In the genomic region with DNA sequence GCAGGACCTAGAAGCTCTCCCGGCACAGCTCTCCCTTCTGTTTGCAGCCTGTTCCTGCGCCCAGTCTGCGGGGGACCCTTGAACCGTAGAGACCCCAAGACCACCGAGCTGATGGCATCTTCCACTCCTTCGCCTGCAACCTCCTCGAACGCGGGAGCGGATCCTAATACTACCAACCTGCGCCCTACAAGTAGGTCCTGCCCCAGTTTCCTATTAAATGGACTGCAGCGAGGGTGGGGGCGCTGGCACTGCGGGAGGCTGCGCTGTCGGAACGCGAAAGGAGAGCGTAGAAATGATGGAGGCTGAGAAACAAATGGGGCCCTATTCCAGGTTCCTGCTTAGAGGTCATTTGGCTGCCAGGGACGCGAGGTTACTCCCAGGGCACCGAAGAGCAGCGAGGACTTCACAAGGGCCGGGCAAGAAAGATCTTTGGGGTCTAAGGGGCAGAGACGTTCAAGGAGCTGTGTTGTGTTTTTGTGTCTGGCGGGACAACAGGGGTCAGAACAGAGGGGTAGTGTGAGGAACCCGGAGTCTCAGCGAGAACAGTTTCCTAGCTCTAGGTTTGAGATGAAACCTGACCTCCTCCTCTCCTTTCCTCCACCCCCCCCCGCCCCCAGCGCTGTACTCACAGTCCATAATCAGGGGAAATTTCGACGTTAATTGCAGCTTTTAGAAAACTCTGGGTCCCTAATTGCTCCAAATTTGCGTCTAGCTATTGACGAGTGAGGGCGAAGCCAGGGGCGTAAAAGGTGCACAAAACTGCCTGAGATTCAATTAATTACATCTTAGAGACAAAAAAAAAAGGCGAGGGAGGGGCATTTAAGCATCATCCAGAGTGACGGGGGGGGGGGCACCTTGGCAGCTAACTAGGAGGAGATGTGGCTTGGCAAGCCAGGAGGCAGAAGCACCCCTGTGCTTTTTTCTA, we compare ENCODE assay signal across 8 mouse cellular contexts. TPM values are rescaled to one million over a fixed set of nuclear protein-coding genes. Genes with fewer than 3 reads are reported as not detected.
DNase-seq lines count a peak whose midpoint lies in the region; ATAC-seq lines count a peak whose summit lies in the region.

No protein-coding gene starts in this region.

- no peak for DNase-seq in heart, embryonic 10.5 days (ENCODE audit: low spot score)
- no peak for DNase-seq in heart, postnatal 14 days
- DNase-seq in ES-CJ7 (ENCODE audit: low read depth, low spot score): peak; percentile 23
- no peak for DNase-seq in midbrain, embryonic 10.5 days (ENCODE audit: low spot score)
- DNase-seq in thymus, postnatal 4 days: no peak
- no peak for DNase-seq in ovary, adult 18-20 months (ENCODE audit: low spot score)

- no peak overlapping the region for H3K27ac ChIP-seq in heart, embryonic 10.5 days
- H3K27ac ChIP-seq in forebrain, embryonic 13.5 days: peak overlapping the region; percentile 95
- peak overlapping the region; percentile 56 for H3K27ac ChIP-seq in midbrain, embryonic 10.5 days (replicated peaks)

- 1% methylated on average over 38 of the region's 38 CpGs for WGBS in heart, embryonic 10.5 days
- under 1% methylated on average over 37 of the region's 38 CpGs for WGBS in forebrain, embryonic 13.5 days
- WGBS in midbrain, embryonic 10.5 days: 1% methylated on average over 38 of the region's 38 CpGs

- peak overlapping the region; percentile 72 for H3K4me2 ChIP-seq in forebrain, embryonic 13.5 days

- no peaks in the 10 kb centered on the region for H3K36me3 ChIP-seq in heart, embryonic 10.5 days
- H3K36me3 ChIP-seq in forebrain, embryonic 13.5 days (ENCODE audit: poor library complexity, severe bottlenecking): no peaks in the 10 kb centered on the region
- H3K36me3 ChIP-seq in midbrain, embryonic 10.5 days: no peaks in the 10 kb centered on the region

- H3K9ac ChIP-seq in forebrain, embryonic 13.5 days: peak overlapping the region; percentile 81

- no peaks in the 10 kb centered on the region for H3K9me3 ChIP-seq in heart, embryonic 10.5 days
- H3K9me3 ChIP-seq in forebrain, embryonic 13.5 days (replicated peaks): no peaks in the 10 kb centered on the region
- no peaks in the 10 kb centered on the region for H3K9me3 ChIP-seq in midbrain, embryonic 10.5 days (replicated peaks)

- peaks cover 79% of the 10 kb centered on the region for H3K4me1 ChIP-seq in heart, embryonic 10.5 days
- peaks cover 87% of the 10 kb centered on the region for H3K4me1 ChIP-seq in forebrain, embryonic 13.5 days
- H3K4me1 ChIP-seq in midbrain, embryonic 10.5 days: peaks cover 90% of the 10 kb centered on the region

- peaks cover 100% of the 10 kb centered on the region for H3K27me3 ChIP-seq in heart, embryonic 10.5 days (ENCODE audit: insufficient read depth, poor library complexity, severe bottlenecking)
- peaks cover 98% of the 10 kb centered on the region for H3K27me3 ChIP-seq in forebrain, embryonic 13.5 days
- H3K27me3 ChIP-seq in midbrain, embryonic 10.5 days (ENCODE audit: low read depth, poor library complexity, severe bottlenecking): peaks cover 100% of the 10 kb centered on the region

- intact Hi-C loops in heart, postnatal 14 days (cut with DNase I): loop anchor here (10.0 kb wide), 1 partner anchor 309 kb away; no protein-coding TSS in a partner anchor

- H3K4me3 ChIP-seq in heart, embryonic 10.5 days: peak overlapping the region; percentile 53
- H3K4me3 ChIP-seq in forebrain, embryonic 13.5 days: peak overlapping the region; percentile 54
- peak overlapping the region; percentile 56 for H3K4me3 ChIP-seq in midbrain, embryonic 10.5 days

- peak; percentile 13; the same call in 1 of the 2 replicates for ATAC-seq in forebrain, embryonic 13.5 days
- no peak for ATAC-seq in megakaryocyte, adult 5-6 weeks (ENCODE audit: poor library complexity, severe bottlenecking)

RNA-seq across cellular contexts. Expression of gene Gad1, which starts 11.1 kb away (rescaled TPM):
- 0.15 TPM in 1 of 2 replicates, not detected in the other for polyA plus RNA-seq in heart, embryonic 10.5 days (2016; fragmentation: Nextera tagmentation; extraction: Ambion mirVana)
- total RNA-seq in heart, postnatal 14 days (2021): under 1 TPM; 0.43 to 0.51 TPM
- polyA plus RNA-seq in forebrain, embryonic 13.5 days (2015; fragmentation: Nextera tagmentation; extraction: Ambion mirVana): 35.5 and 45.4 TPM in 2 replicates
- polyA plus RNA-seq in midbrain, embryonic 10.5 days (2016; fragmentation: Nextera tagmentation; extraction: Ambion mirVana): 2.6 and 7.9 TPM in 2 replicates
- total RNA-seq in megakaryocyte, adult 5-6 weeks (2015): not detected in 2 replicates
- total RNA-seq in megakaryocyte, adult 5-6 weeks (2017): not detected in 2 replicates

RNA-seq across cellular contexts. Expression of gene Erich2, which starts 55.4 kb away (rescaled TPM):
- 0.41 and 0.57 TPM in 2 replicates for polyA plus RNA-seq in heart, embryonic 10.5 days (2016; fragmentation: Nextera tagmentation; extraction: Ambion mirVana)
- total RNA-seq in heart, postnatal 14 days (2021): under 1 TPM; 0.14 to 0.17 TPM
- 2.2 and 2.8 TPM in 2 replicates for polyA plus RNA-seq in forebrain, embryonic 13.5 days (2015; fragmentation: Nextera tagmentation; extraction: Ambion mirVana)
- 1.9 and 2.2 TPM in 2 replicates for polyA plus RNA-seq in midbrain, embryonic 10.5 days (2016; fragmentation: Nextera tagmentation; extraction: Ambion mirVana)
- not detected in 2 replicates for total RNA-seq in megakaryocyte, adult 5-6 weeks (2015)
- not detected in 2 replicates for total RNA-seq in megakaryocyte, adult 5-6 weeks (2017)
